Mouse (Mus musculus): ENCODE data around the gene Nptx1.

- no peak for TF ChIP-seq EP300 (IDR thresholded peaks at IDR 0.05; ENCODE audit: low read depth)
- no peak for TF ChIP-seq CTCF (IDR thresholded peaks at IDR 0.05; ENCODE audit: low read depth)
These were observed 39.8 kb downstream of the Nptx1 start for GRCm38 (mm10) chr11:119507772-119508171.
